Mouse (Mus musculus) right cerebral cortex, postnatal 36 days (tissue): ENCODE data around the gene Angptl8.
"Not testable (repeated sequence)": the region's sequence is repeated elsewhere in the genome, so short reads cannot be mapped to it uniquely, and the experiment has no call there.

Experiments
- DNase-seq, 2 experiments: peaks; one replicate each; pipeline ENCODE4 v3.0.0; 2022; ENCODE audit warnings: low spot score in 2 of 2, mixed read lengths in 1 of 2

Gene Angptl8

DNA sequence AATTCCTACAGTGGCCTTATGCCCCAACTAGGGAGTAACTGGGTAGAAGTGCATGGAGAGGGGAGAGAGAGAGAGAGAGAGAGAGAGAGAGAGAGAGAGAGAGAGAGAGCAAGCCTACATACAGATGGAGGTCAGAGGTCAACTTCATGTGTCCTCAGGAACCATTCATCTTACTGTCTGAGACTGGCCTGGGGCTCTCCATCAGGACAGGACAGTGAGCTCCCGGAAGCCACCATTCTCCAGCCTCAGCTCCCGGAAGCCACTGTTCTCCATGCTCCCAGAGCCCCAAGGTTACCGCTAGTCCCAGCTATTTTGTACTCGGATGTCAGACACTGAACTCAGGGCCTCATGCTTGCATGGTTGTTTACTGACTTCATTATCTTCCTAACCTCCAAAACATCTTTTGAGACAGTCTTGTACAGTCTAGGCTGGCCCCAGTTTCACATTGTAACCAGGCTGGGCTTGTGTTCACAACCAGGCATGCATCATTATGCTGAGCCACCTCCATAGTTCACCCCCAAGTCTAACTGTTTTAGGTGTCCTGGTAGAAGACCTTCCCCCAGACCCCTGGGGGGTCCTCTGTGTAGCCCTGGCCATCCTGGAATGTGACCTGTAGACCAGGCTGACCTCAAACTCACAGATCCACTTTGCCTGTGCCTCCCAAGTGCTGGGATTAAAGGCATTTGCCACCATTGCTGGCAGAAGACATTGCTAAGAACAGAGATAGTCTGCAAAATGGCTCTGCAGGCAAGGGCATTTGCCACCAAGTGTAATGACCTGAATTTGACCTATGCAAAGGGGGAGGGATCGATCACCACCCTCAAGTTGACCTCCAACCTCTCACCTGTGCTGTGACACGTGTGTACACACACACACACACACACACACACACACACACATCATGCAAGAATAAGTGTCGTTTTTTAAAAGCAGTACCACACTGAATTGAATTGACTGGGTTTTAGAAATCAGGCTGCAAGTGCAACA is 14.7 kb downstream of the Angptl8 start:
- DNase-seq, result no peak

- DNase-seq, result no peak
Observed at GRCm38 (mm10) chr9:21851084-21851483, 15.8 kb downstream of the Angptl8 start.

GRCm38 (mm10) chr9:21852128-21853091 is 17.1 kb downstream of the Angptl8 start, which contains the start of gene Dock6:
TSS of gene Dock6 (minus strand) at chr9:21852635.
- peak; percentile 52 to 59 for DNase-seq

- DNase-seq, result no peak
Observed at GRCm38 (mm10) chr9:21853961-21854360, 18.7 kb downstream of the Angptl8 start.

DNA sequence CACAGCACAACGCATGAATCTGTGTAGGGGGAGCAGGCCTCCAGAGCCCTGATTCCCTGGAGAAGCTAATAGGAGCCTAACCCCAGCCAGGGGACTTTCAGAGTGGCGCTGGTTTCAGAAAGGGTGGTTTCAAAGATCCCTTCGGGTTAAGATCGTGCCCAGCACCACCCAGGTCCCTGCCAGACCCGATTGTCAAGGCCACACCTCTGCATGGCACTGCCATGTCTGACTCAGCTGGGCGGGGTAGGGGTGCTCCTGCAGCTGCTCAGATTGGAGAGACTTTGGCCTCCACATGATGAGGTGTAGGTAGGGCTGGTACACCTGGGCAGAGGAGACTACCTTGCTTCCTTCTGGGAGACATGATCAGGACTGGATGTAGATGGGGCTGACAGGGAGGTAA is 19.6 kb downstream of the Angptl8 start:
- DNase-seq, result no peak

GRCm38 (mm10) chr9:21857501-21857900 is 22.2 kb downstream of the Angptl8 start:
- no peak for DNase-seq

GRCm38 (mm10) chr9:21858084-21858483 is 22.8 kb downstream of the Angptl8 start:
- no peak for DNase-seq

DNA sequence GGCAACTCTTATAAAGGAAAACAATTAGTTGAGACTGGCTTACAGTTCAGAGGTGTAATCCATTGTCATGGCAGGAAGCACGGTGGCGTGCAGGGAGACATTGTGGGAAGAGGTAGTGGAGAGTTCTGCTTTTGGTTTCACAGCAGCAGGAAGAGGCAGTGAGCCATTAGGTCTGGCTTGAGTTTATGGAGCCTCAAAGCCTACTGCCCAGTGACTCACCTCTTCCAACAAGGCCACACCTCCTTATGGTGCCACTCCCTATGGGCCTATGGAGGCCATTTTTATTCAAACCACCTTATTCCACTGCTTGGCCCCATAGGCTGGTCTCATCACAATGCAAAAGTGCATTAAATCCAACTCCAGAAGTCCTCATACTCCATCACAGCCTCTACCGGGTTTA is 24.3 kb downstream of the Angptl8 start:
- no peak for DNase-seq

- not testable (repeated sequence) for DNase-seq
Observed at GRCm38 (mm10) chr9:21860349-21860748, 25.0 kb downstream of the Angptl8 start.

- no peak for DNase-seq
Observed at GRCm38 (mm10) chr9:21862181-21862580, 26.9 kb downstream of the Angptl8 start.

DNA sequence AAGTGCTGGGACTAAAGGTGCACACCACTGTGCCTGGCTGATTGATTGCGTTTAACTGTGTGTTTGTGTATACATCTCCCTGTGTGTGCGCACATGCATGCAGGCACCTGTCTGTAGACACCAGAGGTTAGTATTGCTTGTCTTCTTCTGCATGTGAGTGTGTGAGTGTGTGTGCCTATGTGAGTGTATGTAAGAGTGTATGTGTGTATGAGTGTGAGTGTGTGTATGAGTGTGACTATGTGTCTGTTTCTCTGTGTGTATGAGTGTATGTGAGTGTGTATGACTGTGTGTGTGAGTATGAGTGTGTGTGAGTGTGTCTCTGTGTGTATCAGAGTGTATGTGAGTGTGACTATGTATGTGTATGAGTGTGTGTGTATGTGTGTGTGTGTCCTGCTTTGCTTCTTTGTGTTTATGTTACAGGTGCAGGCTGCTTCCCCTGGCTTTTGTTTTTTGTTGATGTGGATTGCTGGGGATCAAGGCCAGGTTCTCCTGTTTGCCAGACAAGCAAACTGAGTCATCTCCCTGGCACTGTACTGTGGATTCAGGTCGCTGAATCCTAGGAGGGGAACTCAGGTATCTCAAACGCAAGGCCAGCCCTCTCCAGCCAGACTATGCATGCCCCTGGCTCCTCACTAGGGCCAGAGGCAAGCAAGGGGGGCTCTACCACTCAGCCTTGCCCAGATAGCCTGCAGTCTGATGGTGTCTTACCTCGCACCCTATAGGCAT is 30.5 kb downstream of the Angptl8 start:
- no peak for DNase-seq

DNA sequence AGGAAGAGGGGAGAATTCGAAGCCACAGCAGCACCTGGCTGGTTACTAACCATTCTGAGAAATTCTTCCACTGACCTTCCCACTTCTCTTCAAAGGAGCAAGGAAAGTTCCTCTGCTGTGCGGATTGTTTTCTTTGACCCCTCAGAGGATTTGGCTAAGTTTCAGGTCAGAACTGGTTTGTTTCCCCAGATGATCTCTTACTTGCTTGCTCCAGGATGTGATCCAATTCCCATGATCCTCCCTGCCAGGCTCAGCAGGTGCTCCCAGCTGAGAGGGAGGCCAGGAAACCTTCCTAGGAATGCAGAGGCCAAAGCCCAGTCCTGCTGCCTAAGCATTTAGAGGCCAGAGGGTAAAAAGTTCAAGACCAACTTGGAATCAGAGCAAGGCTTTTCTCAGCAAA is 31.3 kb downstream of the Angptl8 start:
- DNase-seq, result no peak

DNA sequence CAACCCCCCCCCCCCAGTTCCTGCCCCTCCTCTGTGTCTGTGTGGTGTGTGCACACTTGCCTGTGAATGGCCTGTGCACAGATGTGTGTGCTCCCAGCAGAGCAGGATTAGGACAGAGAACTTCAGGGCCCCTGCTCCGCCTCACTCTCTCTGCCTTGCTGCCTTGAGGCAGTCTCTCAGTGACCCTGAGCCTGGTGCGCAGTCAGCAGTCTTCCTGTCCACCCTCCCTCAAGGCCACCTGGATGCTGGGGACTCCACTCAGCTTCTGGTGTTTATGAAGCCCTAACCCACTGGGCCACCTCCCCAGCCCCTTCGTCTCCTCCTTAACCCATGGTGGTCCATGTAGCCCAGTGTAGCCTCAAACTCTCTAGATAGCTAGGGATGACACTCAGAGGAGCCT is 32.4 kb downstream of the Angptl8 start:
- DNase-seq, result no peak

DNA sequence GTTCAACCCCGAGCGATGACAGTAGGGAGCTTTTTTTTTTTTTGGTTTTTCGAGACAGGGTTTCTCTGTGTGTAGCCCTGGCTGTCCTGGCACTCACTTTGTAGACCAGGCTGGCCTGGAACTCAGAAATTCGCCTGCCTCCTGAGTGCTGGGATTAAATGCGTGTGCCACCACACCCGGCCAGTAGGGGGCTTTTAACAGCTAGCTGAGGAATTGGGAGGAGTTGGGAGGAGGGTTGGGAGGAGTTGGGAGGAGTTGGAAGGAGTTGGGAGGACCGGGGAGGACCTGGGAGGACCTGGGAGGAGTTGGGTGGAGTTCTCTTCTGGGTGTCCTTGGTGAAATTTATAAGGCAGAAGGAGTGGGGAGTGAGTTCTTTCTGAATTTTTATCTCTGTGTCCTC is 34.0 kb downstream of the Angptl8 start:
- DNase-seq, result not testable (repeated sequence)

DNA sequence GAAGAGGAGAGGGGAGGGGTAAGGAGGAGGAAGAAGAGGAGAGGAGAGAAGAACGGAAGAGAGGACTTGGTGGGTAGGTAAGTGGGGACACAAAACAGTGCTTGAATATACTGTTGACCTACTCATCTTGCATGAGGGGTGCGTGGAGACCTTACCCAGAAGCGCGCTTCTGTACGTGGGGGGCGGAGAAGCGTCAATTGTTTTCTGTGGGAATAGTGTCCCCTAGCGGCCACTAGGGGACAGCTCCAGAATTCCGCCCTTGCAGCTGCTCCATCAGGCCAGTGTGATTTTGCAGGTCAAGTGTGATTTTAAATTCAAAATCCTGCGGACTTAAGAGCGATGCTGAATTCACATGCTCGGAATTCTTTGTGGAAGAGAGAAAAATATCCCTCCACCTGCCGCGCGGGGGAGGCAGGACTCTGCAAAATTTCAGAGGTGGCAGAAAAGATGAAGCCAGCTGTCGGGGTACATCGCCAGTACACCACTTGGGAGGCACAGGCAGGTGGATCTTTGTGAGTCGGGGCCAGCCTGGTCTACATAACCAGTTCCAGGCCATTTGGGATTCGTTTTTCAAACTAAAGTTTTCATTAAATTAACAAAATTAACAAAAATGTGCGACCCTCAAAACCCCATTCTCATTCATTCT is 35.7 kb downstream of the Angptl8 start:
- no peak for DNase-seq

DNA sequence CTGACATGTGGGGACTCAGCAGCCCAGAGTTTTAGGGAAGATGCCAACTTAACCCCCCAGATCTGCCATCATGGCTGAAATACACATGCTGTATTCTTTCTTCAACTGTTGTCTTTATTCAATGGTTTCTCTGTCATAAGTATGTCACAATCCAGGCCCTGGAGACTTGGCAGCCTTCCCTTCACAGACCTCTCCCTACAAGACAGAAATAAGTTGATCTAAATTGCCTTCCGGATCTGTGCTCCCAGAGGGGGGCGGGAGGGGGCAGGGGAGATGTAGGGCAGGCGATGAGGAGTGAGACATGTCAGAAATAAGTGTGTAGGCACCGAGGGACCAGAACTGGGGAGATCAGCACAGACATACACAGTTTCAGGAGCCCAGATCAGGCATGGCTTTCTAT is 36.9 kb downstream of the Angptl8 start:
- DNase-seq, result no peak

DNA sequence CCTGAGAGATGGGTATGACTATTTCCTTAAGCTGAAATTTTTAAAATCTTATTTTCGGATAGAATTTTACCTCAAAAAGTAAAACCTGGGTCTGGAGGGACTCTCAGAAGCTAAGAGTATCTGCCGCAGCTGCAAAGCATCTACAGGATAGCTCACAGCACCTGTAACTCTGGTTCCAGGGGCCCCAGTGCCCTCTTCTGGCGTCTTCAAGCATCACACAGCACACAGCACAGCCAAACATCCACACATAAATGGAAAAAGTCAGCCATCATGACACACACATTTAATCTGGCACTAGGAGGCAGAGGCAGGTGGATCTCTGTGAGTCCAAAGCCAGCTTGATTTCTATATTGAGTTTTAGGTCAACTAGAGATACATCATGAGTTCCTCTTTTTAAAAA is 41.3 kb downstream of the Angptl8 start:
- no peak for DNase-seq
